Mouse (Mus musculus) sigmoid colon, adult 10 weeks (tissue): ENCODE measurements around the gene Slc16a5. TPM values are rescaled to one million over a fixed set of nuclear protein-coding genes. Genes with fewer than 3 reads are reported as not detected.

Experiments used
- polyA plus RNA-seq: library from polyadenylated mRNA; stranded (reverse); fragments of 350-450 nt; fragmentation: Illumina TruSeq; extraction: RNeasy Lipid Tissue Mini Kit (QIAGEN cat#74804); gene quantifications from one replicate; pipeline ENCODE4 v1.2.3, GENCODE M21; 2014; ENCODE audit warnings: low read depth, low replicate concordance

Gene Slc16a5
- 20.9 TPM for polyA plus RNA-seq

DNA sequence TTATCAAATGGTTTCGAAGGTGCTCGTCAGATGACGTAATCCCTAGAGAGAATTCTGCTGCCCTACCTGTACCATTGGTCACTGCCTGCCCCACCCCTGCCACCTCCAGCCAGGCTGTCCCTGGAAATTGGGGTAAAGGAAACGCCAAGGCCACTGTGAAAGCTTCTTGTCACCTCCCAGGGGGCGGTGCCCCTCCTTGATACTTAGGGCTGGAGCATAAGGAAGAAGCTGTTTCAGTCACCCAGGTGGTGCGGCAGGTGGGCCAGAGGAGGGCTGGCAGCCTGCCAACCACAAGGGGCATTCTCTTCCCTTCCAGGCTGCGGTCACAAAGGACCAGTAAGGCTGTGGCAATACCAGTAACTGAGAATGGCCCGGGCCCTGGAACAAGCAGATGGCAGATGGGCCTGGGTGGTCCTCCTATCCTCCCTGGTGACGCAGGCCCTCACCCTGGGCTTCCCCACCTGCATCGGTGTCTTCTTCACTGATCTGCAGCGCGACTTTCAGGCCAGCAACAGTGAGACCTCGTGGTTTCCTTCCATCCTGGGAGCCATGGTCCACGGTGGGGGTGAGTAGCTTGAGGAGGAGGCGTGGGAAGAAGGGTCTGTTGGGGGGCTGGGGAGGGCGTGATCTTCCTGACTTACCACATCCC, at the start of gene Slc16a5:
TSS of gene Slc16a5 (plus strand) at position 232 of the 649 bp plus-strand sequence.

DNA sequence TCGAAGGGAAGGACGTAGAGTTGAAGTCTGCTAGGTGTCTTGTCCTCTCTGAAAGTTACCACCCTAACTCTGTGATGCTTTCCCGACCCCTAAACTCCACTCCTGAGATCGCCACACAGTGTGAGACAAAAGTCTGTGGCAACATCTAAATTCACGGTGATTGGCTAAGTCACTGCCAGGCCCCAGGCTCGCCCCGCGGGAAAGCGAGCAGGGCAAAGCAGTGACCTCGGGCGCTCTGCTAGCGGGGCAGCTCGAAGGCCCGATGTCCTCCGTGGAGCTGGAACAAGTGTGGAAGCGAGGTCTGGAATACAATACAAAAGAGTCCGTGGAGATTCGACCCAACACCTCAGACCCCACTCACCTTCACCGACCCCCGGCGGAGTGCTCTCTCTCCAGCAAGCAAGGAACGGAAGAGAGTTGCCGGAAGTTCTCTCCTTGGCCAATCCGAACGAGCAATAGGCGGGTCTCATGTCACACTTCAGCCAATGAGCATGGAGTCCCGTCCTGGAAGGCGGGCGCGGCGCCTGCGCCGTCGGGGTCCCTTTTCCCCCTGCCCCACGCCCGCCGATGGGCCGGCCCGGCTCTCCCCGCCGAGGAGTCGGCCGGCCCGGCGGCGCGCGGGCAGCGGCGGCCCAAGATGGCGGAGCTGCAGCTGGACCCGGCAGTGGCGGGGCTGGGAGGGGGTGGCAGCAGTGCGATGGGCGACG, 42.6 kb upstream of the Slc16a5 start, which contains the start of the genes Atp5h and Kctd2:
TSS of gene Atp5h (minus strand) at position 432 of the 707 bp plus-strand sequence.
TSS of gene Kctd2 (plus strand) at position 598 of the 707 bp plus-strand sequence.

GRCm38 (mm10) chr11:115439906-115440595, 22.2 kb upstream of the Slc16a5 start, which contains the start of gene Trim80:
TSS of gene Trim80 (plus strand) at chr11:115440545.

GRCm38 (mm10) chr11:115475025-115475757, 12.9 kb downstream of the Slc16a5 start, which contains the start of gene Armc7:
TSS of gene Armc7 (plus strand) at chr11:115475667.

GRCm38 (mm10) chr11:115491356-115492083, 29.2 kb downstream of the Slc16a5 start, which contains the start of gene Nt5c:
TSS of gene Nt5c (minus strand) at chr11:115491862.

DNA sequence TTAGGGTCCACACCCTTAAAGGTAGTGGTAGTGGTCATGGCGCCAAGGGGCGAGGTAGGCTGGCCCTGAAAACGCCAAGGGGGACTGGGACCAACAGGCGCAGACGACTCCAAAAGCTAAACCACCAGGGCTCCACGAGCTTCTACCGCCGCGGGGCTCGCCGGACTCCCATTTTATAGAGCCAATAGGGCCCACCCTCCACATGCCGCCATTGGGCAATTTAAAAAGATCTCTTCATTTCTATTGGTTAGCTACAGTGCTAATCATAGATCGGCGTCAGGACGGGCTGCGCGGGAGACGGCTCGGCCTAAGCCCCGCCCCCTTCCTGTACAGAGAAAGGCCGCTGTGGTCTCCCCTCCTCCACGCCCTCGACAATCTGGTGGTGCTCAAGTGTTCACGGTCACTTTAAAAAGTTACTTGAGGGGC, 52.0 kb downstream of the Slc16a5 start, which contains the start of gene Jpt1:
TSS of gene Jpt1 (minus strand) at position 150 of the 426 bp plus-strand sequence.

Other genes with a start within 250 kb of the Slc16a5 start
- gene Grin2c, start 195.2 kb upstream of the Slc16a5 start, polyA plus RNA-seq = not detected
- gene Fdxr, start 185.4 kb upstream of the Slc16a5 start, polyA plus RNA-seq = 3.7 TPM
- 0.47 TPM for gene Fads6, start 164.8 kb upstream of the Slc16a5 start, polyA plus RNA-seq
- gene Otop2, start 155.3 kb upstream of the Slc16a5 start, polyA plus RNA-seq = not detected
- gene Ush1g, start 140.4 kb upstream of the Slc16a5 start, polyA plus RNA-seq = not detected
- gene Otop3, start 127.7 kb upstream of the Slc16a5 start, polyA plus RNA-seq = not detected
- 19.6 TPM for gene Hid1, start 94.7 kb upstream of the Slc16a5 start, polyA plus RNA-seq
- gene Cdr2l, start 80.6 kb upstream of the Slc16a5 start, polyA plus RNA-seq = 0.54 TPM
- gene Mrpl58, start 58.7 kb upstream of the Slc16a5 start, polyA plus RNA-seq = 12.8 TPM
- gene Atp5h, start 42.5 kb upstream of the Slc16a5 start, polyA plus RNA-seq = 608 TPM
- 14.4 TPM for gene Kctd2, start 42.3 kb upstream of the Slc16a5 start, polyA plus RNA-seq
- gene Trim80, start 21.9 kb upstream of the Slc16a5 start, polyA plus RNA-seq = not detected
- 1.3 TPM for gene Armc7, start 13.2 kb downstream of the Slc16a5 start, polyA plus RNA-seq
- gene Nt5c, start 29.4 kb downstream of the Slc16a5 start, polyA plus RNA-seq = 6.7 TPM
- 69.5 TPM for gene Jpt1, start 51.9 kb downstream of the Slc16a5 start, polyA plus RNA-seq
- 1,343 TPM for gene Sumo2, start 73.8 kb downstream of the Slc16a5 start, polyA plus RNA-seq
- 33.1 TPM for gene Nup85, start 102.0 kb downstream of the Slc16a5 start, polyA plus RNA-seq
- gene Mrps7, start 141.5 kb downstream of the Slc16a5 start, polyA plus RNA-seq = 3.6 TPM
- 6.1 TPM for gene Gga3, start 141.6 kb downstream of the Slc16a5 start, polyA plus RNA-seq
- gene Mif4gd, start 150.5 kb downstream of the Slc16a5 start, polyA plus RNA-seq = 24.5 TPM
- 3.4 TPM for gene Slc25a19, start 165.8 kb downstream of the Slc16a5 start, polyA plus RNA-seq
- gene Grb2, start 246.1 kb downstream of the Slc16a5 start, polyA plus RNA-seq = 122 TPM